Mouse (Mus musculus): ENCODE measurements around the gene Arl3. TPM values are rescaled to one million over a fixed set of nuclear protein-coding genes. Genes with fewer than 3 reads are reported as not detected.

Gene Arl3
- polyA plus RNA-seq, 1 experiment, result 6.8 TPM

GRCm38 (mm10) chr19:46602406-46602805 lies 29.4 kb upstream of the Arl3 start:
- Histone ChIP-seq H3K27me3 (ENCODE audit: control insufficient read depth, insufficient read depth, low read length) (no peaks in the 10 kb centered on the region), H3K4me3 (ENCODE audit: extremely low read depth, insufficient read depth, insufficient read length) (no peak overlapping the region), H3K4me1 (ENCODE audit: control insufficient read depth, insufficient read depth, insufficient read length) (peaks cover 14% of the 10 kb centered on the region; the same call in 1 of the 2 replicates), H3K27ac (ENCODE audit: insufficient read depth, low read length) (no peak overlapping the region), H3K36me3 (ENCODE audit: control insufficient read depth, insufficient read depth, low read length) (no peaks in the 10 kb centered on the region; the same call in 1 of the 2 replicates)
- no peak for DNase-seq (ENCODE audit: low read depth in 1 of 2, low spot score in 2 of 2)
- no peak for TF ChIP-seq POLR2A (IDR thresholded peaks at IDR 0.05; ENCODE audit: low read depth, low read length)
- TF ChIP-seq CTCF (IDR thresholded peaks at IDR 0.05; ENCODE audit: extremely low read depth, insufficient read depth, insufficient read length, insufficient replicate concordance), result no peak
- WGBS, result 68% methylated on average over 4 of the region's 4 CpGs

GRCm38 (mm10) chr19:46601491-46601890 lies 28.5 kb upstream of the Arl3 start:
- no peak for TF ChIP-seq POLR2A (IDR thresholded peaks at IDR 0.05; ENCODE audit: low read depth, low read length)
- no peak for TF ChIP-seq CTCF (IDR thresholded peaks at IDR 0.05; ENCODE audit: extremely low read depth, insufficient read depth, insufficient read length, insufficient replicate concordance)
- no peak overlapping the region for H3K4me3 ChIP-seq (ENCODE audit: extremely low read depth, insufficient read depth, insufficient read length)

GRCm38 (mm10) chr19:46600371-46600770 lies 27.4 kb upstream of the Arl3 start:
- no peaks in the 10 kb centered on the region; the same call in 1 of the 2 replicates for H3K36me3 ChIP-seq (ENCODE audit: control insufficient read depth, insufficient read depth, low read length)
- H3K4me1 ChIP-seq (ENCODE audit: control insufficient read depth, insufficient read depth, insufficient read length), result peaks cover 6% of the 10 kb centered on the region; the same call in 1 of the 2 replicates
- WGBS, result 66% methylated on average over 4 of the region's 4 CpGs
- DNase-seq (ENCODE audit: low read depth in 1 of 2, low spot score in 2 of 2), result no peak
- H3K27me3 ChIP-seq (ENCODE audit: control insufficient read depth, insufficient read depth, low read length), result no peaks in the 10 kb centered on the region
- no peak overlapping the region for H3K4me3 ChIP-seq (ENCODE audit: extremely low read depth, insufficient read depth, insufficient read length)
- H3K27ac ChIP-seq (ENCODE audit: insufficient read depth, low read length), result no peak overlapping the region
- TF ChIP-seq CTCF (IDR thresholded peaks at IDR 0.05; ENCODE audit: extremely low read depth, insufficient read depth, insufficient read length, insufficient replicate concordance) (no peak), POLR2A (IDR thresholded peaks at IDR 0.05; ENCODE audit: low read depth, low read length) (no peak)

More at GRCm38 (mm10) chr19:46601491-46601890, 28.5 kb upstream of the Arl3 start:
- Histone ChIP-seq H3K36me3 (ENCODE audit: control insufficient read depth, insufficient read depth, low read length) (no peaks in the 10 kb centered on the region; the same call in 1 of the 2 replicates), H3K27me3 (ENCODE audit: control insufficient read depth, insufficient read depth, low read length) (no peaks in the 10 kb centered on the region), H3K27ac (ENCODE audit: insufficient read depth, low read length) (no peak overlapping the region), H3K4me1 (ENCODE audit: control insufficient read depth, insufficient read depth, insufficient read length) (peaks cover 9% of the 10 kb centered on the region; the same call in 1 of the 2 replicates)
- DNase-seq (ENCODE audit: low read depth in 1 of 2, low spot score in 2 of 2), result no peak
- WGBS, result 70% methylated on average over 14 of the region's 14 CpGs

GRCm38 (mm10) chr19:46599375-46600256 lies 26.6 kb upstream of the Arl3 start:
- TF ChIP-seq POLR2A (IDR thresholded peaks at IDR 0.05; ENCODE audit: low read depth, low read length), result no peak
- no peak for TF ChIP-seq CTCF (IDR thresholded peaks at IDR 0.05; ENCODE audit: extremely low read depth, insufficient read depth, insufficient read length, insufficient replicate concordance)
- DNase-seq (ENCODE audit: low read depth in 1 of 2, low spot score in 2 of 2), result no peak
- Histone ChIP-seq H3K27ac (ENCODE audit: insufficient read depth, low read length) (peak overlapping the region; percentile 59), H3K4me1 (ENCODE audit: control insufficient read depth, insufficient read depth, insufficient read length) (peaks cover 6% of the 10 kb centered on the region; the same call in 1 of the 2 replicates), H3K36me3 (ENCODE audit: control insufficient read depth, insufficient read depth, low read length) (no peaks in the 10 kb centered on the region; the same call in 1 of the 2 replicates), H3K27me3 (ENCODE audit: control insufficient read depth, insufficient read depth, low read length) (no peaks in the 10 kb centered on the region), H3K4me3 (ENCODE audit: extremely low read depth, insufficient read depth, insufficient read length) (peak overlapping the region; percentile 91)
- 4% methylated on average over 22 of the region's 22 CpGs for WGBS

GRCm38 (mm10) chr19:46598720-46599252 lies 25.8 kb upstream of the Arl3 start, which contains the start of gene Wbp1l:
Gene Wbp1l (plus strand): TSS chr19:46599084.
- DNase-seq (ENCODE audit: low read depth in 1 of 2, low spot score in 2 of 2), result peak; percentile 94 to 98
- peak; percentile 48; the same call in 1 of the 2 replicates for TF ChIP-seq POLR2A (IDR thresholded peaks at IDR 0.05; ENCODE audit: low read depth, low read length)
- TF ChIP-seq CTCF (IDR thresholded peaks at IDR 0.05; ENCODE audit: extremely low read depth, insufficient read depth, insufficient read length, insufficient replicate concordance), result no peak
- Histone ChIP-seq H3K27me3 (ENCODE audit: control insufficient read depth, insufficient read depth, low read length) (no peaks in the 10 kb centered on the region), H3K4me3 (ENCODE audit: extremely low read depth, insufficient read depth, insufficient read length) (peak within 1 kb of the TSS; percentile 91), H3K36me3 (ENCODE audit: control insufficient read depth, insufficient read depth, low read length) (no peaks in the 10 kb centered on the region), H3K27ac (ENCODE audit: insufficient read depth, low read length) (peak within 1 kb of the TSS; percentile 59), H3K4me1 (ENCODE audit: control insufficient read depth, insufficient read depth, insufficient read length) (peaks cover 6% of the 10 kb centered on the region; the same call in 1 of the 2 replicates)
- under 1% methylated on average over 22 of the region's 22 CpGs for WGBS

- no peak overlapping the region for H3K4me3 ChIP-seq (ENCODE audit: extremely low read depth, insufficient read depth, insufficient read length)
- no peak for DNase-seq (ENCODE audit: low read depth in 1 of 2, low spot score in 2 of 2)
- no peaks in the 10 kb centered on the region for H3K27me3 ChIP-seq (ENCODE audit: control insufficient read depth, insufficient read depth, low read length)
- 95% methylated on average over 4 of the region's 4 CpGs for WGBS
- H3K27ac ChIP-seq (ENCODE audit: insufficient read depth, low read length), result no peak overlapping the region
- TF ChIP-seq CTCF (IDR thresholded peaks at IDR 0.05; ENCODE audit: extremely low read depth, insufficient read depth, insufficient read length, insufficient replicate concordance), result no peak
- TF ChIP-seq POLR2A (IDR thresholded peaks at IDR 0.05; ENCODE audit: low read depth, low read length), result no peak
- peaks cover 6% of the 10 kb centered on the region; the same call in 1 of the 2 replicates for H3K4me1 ChIP-seq (ENCODE audit: control insufficient read depth, insufficient read depth, insufficient read length)
- no peaks in the 10 kb centered on the region for H3K36me3 ChIP-seq (ENCODE audit: control insufficient read depth, insufficient read depth, low read length)
Observed at GRCm38 (mm10) chr19:46598187-46598586, 25.2 kb upstream of the Arl3 start.
